Mouse (Mus musculus) splenic B cell, adult 2 months (primary cell): Measurements from ENCODE around the gene Gtsf2.

Experiments used
- DNase-seq: peaks from one replicate; pipeline ENCODE4 v3.0.0-alpha.2; 2011; ENCODE audit warnings: low read depth, low spot score
- H3K27me3 ChIP-seq: 2 replicates; pipeline ENCODE4 v1.6.1; 2012; ENCODE audit warnings: mild to moderate bottlenecking, low read length, moderate library complexity, mixed read lengths; ENCODE audit not compliant: control insufficient read depth, poor library complexity, insufficient read depth, severe bottlenecking
- H3K36me3 ChIP-seq: 2 replicates; pipeline ENCODE4 v1.6.1; 2012; ENCODE audit warnings: mild to moderate bottlenecking, low read length, moderate library complexity, mixed read lengths; ENCODE audit not compliant: control insufficient read depth, poor library complexity, insufficient read depth, severe bottlenecking

Gtsf2 gene

GRCm38 (mm10) chr15:103448369-103448768, at the start of gene Gtsf2:
Gene Gtsf2 (minus strand): TSS chr15:103448469.
- Histone ChIP-seq H3K36me3 (no peaks in the 10 kb centered on the region), H3K27me3 (no peaks in the 10 kb centered on the region)
- no peak for DNase-seq

- no peak for DNase-seq
- H3K36me3 ChIP-seq: peaks cover 22% of the 10 kb centered on the region
- H3K27me3 ChIP-seq: no peaks in the 10 kb centered on the region
Measured at GRCm38 (mm10) chr15:103496204-103497140, 48.2 kb upstream of the Gtsf2 start.

- Histone ChIP-seq H3K36me3 (peaks cover 41% of the 10 kb centered on the region), H3K27me3 (no peaks in the 10 kb centered on the region)
- DNase-seq: no peak
Measured at GRCm38 (mm10) chr15:103488336-103488735, 40.1 kb upstream of the Gtsf2 start.

GRCm38 (mm10) chr15:103486658-103487057, 38.4 kb upstream of the Gtsf2 start:
- no peak for DNase-seq
- Histone ChIP-seq H3K27me3 (no peaks in the 10 kb centered on the region), H3K36me3 (peaks cover 38% of the 10 kb centered on the region)

- Histone ChIP-seq H3K27me3 (no peaks in the 10 kb centered on the region), H3K36me3 (peaks cover 41% of the 10 kb centered on the region)
- DNase-seq: no peak
Measured at GRCm38 (mm10) chr15:103485106-103485505, 36.8 kb upstream of the Gtsf2 start.

GRCm38 (mm10) chr15:103484490-103484889, 36.2 kb upstream of the Gtsf2 start:
- peaks cover 42% of the 10 kb centered on the region for H3K36me3 ChIP-seq
- DNase-seq: no peak
- H3K27me3 ChIP-seq: no peaks in the 10 kb centered on the region

- Histone ChIP-seq H3K27me3 (no peaks in the 10 kb centered on the region), H3K36me3 (peaks cover 49% of the 10 kb centered on the region)
- no peak for DNase-seq
Measured at GRCm38 (mm10) chr15:103482488-103482887, 34.2 kb upstream of the Gtsf2 start.

GRCm38 (mm10) chr15:103480129-103480528, 31.9 kb upstream of the Gtsf2 start:
- DNase-seq: no peak
- H3K27me3 ChIP-seq: no peaks in the 10 kb centered on the region

GRCm38 (mm10) chr15:103479080-103479606, 30.9 kb upstream of the Gtsf2 start:
- peaks cover 45% of the 10 kb centered on the region for H3K36me3 ChIP-seq
- DNase-seq: no peak
- no peaks in the 10 kb centered on the region for H3K27me3 ChIP-seq

More at GRCm38 (mm10) chr15:103480129-103480528, 31.9 kb upstream of the Gtsf2 start:
- H3K36me3 ChIP-seq: peaks cover 51% of the 10 kb centered on the region

- H3K36me3 ChIP-seq: peaks cover 39% of the 10 kb centered on the region
- no peak for DNase-seq
- H3K27me3 ChIP-seq: no peaks in the 10 kb centered on the region
Measured at GRCm38 (mm10) chr15:103473769-103474168, 25.5 kb upstream of the Gtsf2 start.

GRCm38 (mm10) chr15:103473182-103473581, 24.9 kb upstream of the Gtsf2 start:
- Histone ChIP-seq H3K36me3 (peaks cover 33% of the 10 kb centered on the region), H3K27me3 (no peaks in the 10 kb centered on the region)
- DNase-seq: no peak

- peaks cover 37% of the 10 kb centered on the region for H3K36me3 ChIP-seq
- no peak for DNase-seq
- H3K27me3 ChIP-seq: no peaks in the 10 kb centered on the region
Measured at GRCm38 (mm10) chr15:103472265-103472664, 24.0 kb upstream of the Gtsf2 start.

GRCm38 (mm10) chr15:103471488-103472194, 23.4 kb upstream of the Gtsf2 start:
- DNase-seq: no peak
- no peaks in the 10 kb centered on the region for H3K27me3 ChIP-seq
- peaks cover 33% of the 10 kb centered on the region for H3K36me3 ChIP-seq

GRCm38 (mm10) chr15:103462539-103463261, 14.4 kb upstream of the Gtsf2 start:
- Histone ChIP-seq H3K27me3 (no peaks in the 10 kb centered on the region), H3K36me3 (peaks cover 25% of the 10 kb centered on the region)
- no peak for DNase-seq
